8 mouse cellular contexts compared by ENCODE assay signal in genomic region chr11:102604010-102604584, GRCm38 (mm10). TPM values are rescaled to one million over a fixed set of nuclear protein-coding genes. Genes with fewer than 3 reads are reported as not detected.
DNase-seq lines count a peak whose midpoint lies in the region; ATAC-seq and TF ChIP-seq lines count a peak whose summit lies in the region.

Gene Fzd2, plus strand, starts transcription at chr11:102604396.

- peak; percentile 93 for TF ChIP-seq POLR2A in embryonic fibroblast, embryonic 13.5 days (IDR thresholded peaks at IDR 0.05; ENCODE audit: low read depth, low read length)
- TF ChIP-seq POLR2A in testis, adult 2 months (IDR thresholded peaks at IDR 0.05; ENCODE audit: control insufficient read depth, low read depth, low read length): no peak; the same call in 1 of the 2 replicates

- H3K9me3 ChIP-seq in heart, embryonic 11.5 days (replicated peaks; ENCODE audit: control insufficient read depth, low read length): no peaks in the 10 kb centered on the region
- H3K9me3 ChIP-seq in kidney, embryonic 15.5 days (replicated peaks): no peaks in the 10 kb centered on the region
- no peaks in the 10 kb centered on the region for H3K9me3 ChIP-seq in limb, embryonic 15.5 days
- no peaks in the 10 kb centered on the region for H3K9me3 ChIP-seq in midbrain, embryonic 16.5 days (replicated peaks; ENCODE audit: control insufficient read depth, low read length, poor library complexity, severe bottlenecking)

- DNase-seq in spleen, postnatal 36 days (ENCODE audit: low spot score in 2 of 2): peak; percentile 35 to 42
- DNase-seq in spleen, adult 12 weeks (ENCODE audit: low spot score): no peak

- peaks cover 6% of the 10 kb centered on the region; the same call in 1 of the 2 replicates for H3K27me3 ChIP-seq in heart, embryonic 11.5 days (ENCODE audit: control insufficient read depth, insufficient read depth, low read length)
- peaks cover 17% of the 10 kb centered on the region for H3K27me3 ChIP-seq in kidney, embryonic 15.5 days
- no peaks in the 10 kb centered on the region for H3K27me3 ChIP-seq in limb, embryonic 15.5 days
- H3K27me3 ChIP-seq in midbrain, embryonic 16.5 days (ENCODE audit: control insufficient read depth, insufficient read depth, low read depth, low read length): peaks cover 4% of the 10 kb centered on the region; the same call in 1 of the 2 replicates
- H3K27me3 ChIP-seq in testis, adult 2 months (ENCODE audit: control insufficient read depth, insufficient read depth, low read length): peaks cover 5% of the 10 kb centered on the region; the same call in 1 of the 2 replicates

- peak within 1 kb of the TSS; percentile 99 for H3K27ac ChIP-seq in embryonic fibroblast, embryonic 13.5 days (ENCODE audit: insufficient read depth, low read length)
- H3K27ac ChIP-seq in heart, embryonic 11.5 days (ENCODE audit: low read depth, low read length): peak within 1 kb of the TSS; percentile 98
- peak within 1 kb of the TSS; percentile 99 for H3K27ac ChIP-seq in kidney, embryonic 15.5 days
- H3K27ac ChIP-seq in limb, embryonic 15.5 days: peak within 1 kb of the TSS; percentile 99
- H3K27ac ChIP-seq in midbrain, embryonic 16.5 days (ENCODE audit: low read length): peak within 1 kb of the TSS; percentile 81
- 0 out of 2 replicates have a peak within 1 kb of the TSS, but pooled peaks have one; percentile 30 for H3K27ac ChIP-seq in testis, adult 2 months (ENCODE audit: control insufficient read depth, insufficient read depth, low read depth, low read length)

- peaks cover 7% of the 10 kb centered on the region for H3K4me1 ChIP-seq in embryonic fibroblast, embryonic 13.5 days (ENCODE audit: control insufficient read depth, insufficient read depth, low read length)
- H3K4me1 ChIP-seq in heart, embryonic 11.5 days (ENCODE audit: control insufficient read depth, insufficient read depth, low read length): peaks cover 14% of the 10 kb centered on the region
- H3K4me1 ChIP-seq in kidney, embryonic 15.5 days: peaks cover 43% of the 10 kb centered on the region
- peaks cover 22% of the 10 kb centered on the region for H3K4me1 ChIP-seq in limb, embryonic 15.5 days
- H3K4me1 ChIP-seq in midbrain, embryonic 16.5 days (ENCODE audit: control insufficient read depth, insufficient read depth, low read length): peaks cover 32% of the 10 kb centered on the region
- H3K4me1 ChIP-seq in testis, adult 2 months (ENCODE audit: control insufficient read depth, insufficient read depth, low read length): peaks cover 27% of the 10 kb centered on the region

- peak within 1 kb of the TSS; percentile 83 for H3K4me2 ChIP-seq in heart, embryonic 11.5 days
- H3K4me2 ChIP-seq in kidney, embryonic 15.5 days: peak within 1 kb of the TSS; percentile 78
- H3K4me2 ChIP-seq in limb, embryonic 15.5 days: peak within 1 kb of the TSS; percentile 63
- peak within 1 kb of the TSS; percentile 88 for H3K4me2 ChIP-seq in midbrain, embryonic 16.5 days (ENCODE audit: low read length)

- TF ChIP-seq CTCF in embryonic fibroblast, embryonic 13.5 days (IDR thresholded peaks at IDR 0.05; ENCODE audit: borderline replicate concordance, insufficient read depth, low read length): no peak
- TF ChIP-seq CTCF in testis, adult 2 months (IDR thresholded peaks at IDR 0.05; ENCODE audit: control insufficient read depth, insufficient read depth, insufficient replicate concordance, low read depth, low read length): no peak

- H3K9ac ChIP-seq in heart, embryonic 11.5 days (ENCODE audit: low read depth, low read length): peak within 1 kb of the TSS; percentile 95
- peak within 1 kb of the TSS; percentile 76 for H3K9ac ChIP-seq in kidney, embryonic 15.5 days
- H3K9ac ChIP-seq in limb, embryonic 15.5 days: peak within 1 kb of the TSS; percentile 94
- H3K9ac ChIP-seq in midbrain, embryonic 16.5 days (ENCODE audit: low read depth, low read length): peak within 1 kb of the TSS; percentile 65

- H3K36me3 ChIP-seq in heart, embryonic 11.5 days (ENCODE audit: control insufficient read depth, insufficient read depth, low read length): peaks cover 7% of the 10 kb centered on the region; the same call in 1 of the 2 replicates
- no peaks in the 10 kb centered on the region for H3K36me3 ChIP-seq in kidney, embryonic 15.5 days
- H3K36me3 ChIP-seq in limb, embryonic 15.5 days: no peaks in the 10 kb centered on the region
- no peaks in the 10 kb centered on the region for H3K36me3 ChIP-seq in midbrain, embryonic 16.5 days (ENCODE audit: control insufficient read depth, insufficient read depth, low read length)
- no peaks in the 10 kb centered on the region for H3K36me3 ChIP-seq in testis, adult 2 months (ENCODE audit: control insufficient read depth, insufficient read depth, low read length)

- peak within 1 kb of the TSS; percentile 93 for H3K4me3 ChIP-seq in embryonic fibroblast, embryonic 13.5 days (ENCODE audit: insufficient read depth, low read length)
- H3K4me3 ChIP-seq in heart, embryonic 11.5 days (ENCODE audit: low read depth, low read length): peak within 1 kb of the TSS; percentile 88
- H3K4me3 ChIP-seq in kidney, embryonic 15.5 days (replicated peaks): peak within 1 kb of the TSS; percentile 77
- H3K4me3 ChIP-seq in limb, embryonic 15.5 days: peak within 1 kb of the TSS; percentile 84
- peak within 1 kb of the TSS; percentile 48 for H3K4me3 ChIP-seq in midbrain, embryonic 16.5 days (ENCODE audit: low read depth, low read length)
- H3K4me3 ChIP-seq in testis, adult 2 months (ENCODE audit: control insufficient read depth, low read depth, low read length): peak within 1 kb of the TSS; percentile 72

- 0% methylated on average over 30 of the region's 31 CpGs for WGBS in heart, embryonic 11.5 days (ENCODE audit: insufficient replicate concordance)
- WGBS in kidney, embryonic 15.5 days: under 1% methylated on average over 31 of the region's 31 CpGs
- WGBS in limb, embryonic 15.5 days: under 1% methylated on average over 30 of the region's 31 CpGs
- WGBS in midbrain, embryonic 16.5 days: under 1% methylated on average over 18 of the region's 31 CpGs

- ATAC-seq in heart, embryonic 11.5 days (replicated peaks; ENCODE audit: insufficient number of reproducible peaks, low FRiP score, low TSS enrichment): peak; percentile 84
- peak; percentile 92 for ATAC-seq in kidney, embryonic 15.5 days (replicated peaks; ENCODE audit: low FRiP score)
- peak; percentile 92 for ATAC-seq in limb, embryonic 15.5 days (ENCODE audit: insufficient number of reproducible peaks, low FRiP score, low TSS enrichment, low read depth)
- ATAC-seq in midbrain, embryonic 16.5 days: peak; percentile 93

RNA-seq across cellular contexts. Expression of gene Fzd2, which starts in this region (rescaled TPM):
- polyA plus RNA-seq in embryonic fibroblast, embryonic 13.5 days (2011; ENCODE audit: insufficient read length, low read depth, missing spikeins): 54.6 and 75.0 TPM in 2 replicates
- 23.9 and 25.0 TPM in 2 replicates for polyA plus RNA-seq in heart, embryonic 11.5 days (2014; fragmentation: Nextera tagmentation; extraction: Ambion mirVana)
- 28.5 and 34.0 TPM in 2 replicates for polyA plus RNA-seq in kidney, embryonic 15.5 days (2015; fragmentation: Nextera tagmentation; extraction: Ambion mirVana)
- 41.0 and 48.5 TPM in 2 replicates for polyA plus RNA-seq in limb, embryonic 15.5 days (2015; fragmentation: Nextera tagmentation; extraction: Ambion mirVana)
- 3.9 and 4.4 TPM in 2 replicates for polyA plus RNA-seq in midbrain, embryonic 16.5 days (2015; fragmentation: Nextera tagmentation; extraction: Ambion mirVana)
- 1.1 and 2.0 TPM in 2 replicates for polyA plus RNA-seq in testis, adult 2 months (2012; rRNA removed)

Comparison
In these comparisons a context has a peak if more than half of its experiments do, and no peak if none do; other contexts are left out.
1. H3K27ac ChIP-seq: peak in every context shown above with its lines; median percentile 99 in embryonic fibroblast, embryonic 13.5 days; 99 in kidney, embryonic 15.5 days; 99 in limb, embryonic 15.5 days; 98 in heart, embryonic 11.5 days; 81 in midbrain, embryonic 16.5 days; 30 in testis, adult 2 months.